Mouse (Mus musculus): ENCODE data around the gene Olfr854. TPM values are rescaled to one million over a fixed set of nuclear protein-coding genes. Genes with fewer than 3 reads are reported as not detected.

Olfr854 gene
- polyA plus RNA-seq (2012; ENCODE audit: low replicate concordance), result not detected in 2 replicates

DNA sequence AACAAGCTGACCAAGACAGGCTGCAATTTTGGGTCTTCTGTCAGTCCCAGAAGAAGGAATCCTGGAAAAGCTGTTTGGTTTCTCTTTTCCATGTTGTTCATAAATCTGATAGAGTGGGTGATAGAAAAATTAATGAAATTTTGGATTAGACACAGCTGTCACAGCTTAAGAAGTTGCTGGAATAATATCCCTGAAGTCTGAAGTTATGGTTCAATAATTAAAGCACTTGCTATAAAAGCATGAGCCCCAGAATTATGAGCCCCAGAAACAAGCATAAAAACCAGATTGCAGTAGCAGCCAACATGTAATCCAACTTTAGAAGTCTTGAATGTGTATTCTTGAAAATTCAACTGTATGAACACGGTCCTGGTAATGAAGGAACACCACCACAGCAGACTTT lies at the start of gene Olfr854:
TSS of gene Olfr854 (minus strand) at position 101 of the 400 bp plus-strand sequence.

GRCm38 (mm10) chr9:19582317-19582716 lies 15.1 kb upstream of the Olfr854 start, which contains the start of gene Olfr855:
Gene Olfr855 (plus strand): TSS chr9:19582617.

GRCm38 (mm10) chr9:19540976-19541375 lies 26.2 kb downstream of the Olfr854 start, which contains the start of gene Olfr853:
Gene Olfr853 (minus strand): TSS chr9:19541076.

Other genes with a start within 250 kb of the Olfr854 start
- not detected in 2 replicates for gene Olfr845, start 230.9 kb downstream of the Olfr854 start, polyA plus RNA-seq (2012; ENCODE audit: low replicate concordance)
- gene Olfr846, start 203.4 kb downstream of the Olfr854 start, polyA plus RNA-seq (2012; ENCODE audit: low replicate concordance), result not detected in 2 replicates
- not detected in 2 replicates for gene Olfr847, start 188.7 kb downstream of the Olfr854 start, polyA plus RNA-seq (2012; ENCODE audit: low replicate concordance)
- not detected in 2 replicates for gene Olfr849, start 127.1 kb downstream of the Olfr854 start, polyA plus RNA-seq (2012; ENCODE audit: low replicate concordance)
- gene Olfr850, start 89.1 kb downstream of the Olfr854 start, polyA plus RNA-seq (2012; ENCODE audit: low replicate concordance), result not detected in 2 replicates
- 0.03 TPM in 1 of 2 replicates, not detected in the other for gene Olfr851, start 74.1 kb downstream of the Olfr854 start, polyA plus RNA-seq (2012; ENCODE audit: low replicate concordance)
- not detected in 2 replicates for gene Olfr853, start 26.3 kb downstream of the Olfr854 start, polyA plus RNA-seq (2012; ENCODE audit: low replicate concordance)
- not detected in 2 replicates for gene Olfr855, start 15.2 kb upstream of the Olfr854 start, polyA plus RNA-seq (2012; ENCODE audit: low replicate concordance)
- gene Zfp317, start 54.7 kb upstream of the Olfr854 start, polyA plus RNA-seq (2012; ENCODE audit: low replicate concordance), result 0.18 and 0.77 TPM in 2 replicates
- gene Olfr857, start 142.1 kb upstream of the Olfr854 start, polyA plus RNA-seq (2012; ENCODE audit: low replicate concordance), result 0.08 TPM in 1 of 2 replicates, not detected in the other
- gene Olfr58, start 212.9 kb upstream of the Olfr854 start, polyA plus RNA-seq (2012; ENCODE audit: low replicate concordance), result not detected in 2 replicates
- gene Olfr859, start 237.5 kb upstream of the Olfr854 start, polyA plus RNA-seq (2012; ENCODE audit: low replicate concordance), result not detected in 2 replicates